Mouse (Mus musculus) embryonic fibroblast, embryonic 13.5 days (primary cell): Measurements from ENCODE around the gene Lcn5. TPM values are rescaled to one million over a fixed set of nuclear protein-coding genes. Genes with fewer than 3 reads are reported as not detected.
A peak's percentile ranks its signal among the peaks of the same experiment; 100 is the strongest.
"Not testable (repeated sequence)": the region's sequence is repeated elsewhere in the genome, so short reads cannot be mapped to it uniquely, and the experiment has no call there.

Experiments
- H3K27ac ChIP-seq: 2 replicates; pipeline ENCODE4 v1.5.1; 2012; ENCODE audit warnings: low read length, control low read depth, inconsistent platforms; ENCODE audit not compliant: insufficient read depth
- H3K4me1 ChIP-seq: 2 replicates; pipeline ENCODE4 v1.6.1; 2011; ENCODE audit warnings: low read length; ENCODE audit not compliant: control insufficient read depth, insufficient read depth
- H3K4me3 ChIP-seq: 2 replicates; pipeline ENCODE4 v1.5.1; 2011; ENCODE audit warnings: mild to moderate bottlenecking, control low read depth, low read length; ENCODE audit not compliant: insufficient read depth
- CTCF ChIP-seq: IDR thresholded peaks from 2 replicates; pipeline ENCODE4 v1.5.1; 2011; ENCODE audit warnings: mild to moderate bottlenecking, control low read depth, low read length, moderate library complexity, borderline replicate concordance; ENCODE audit not compliant: insufficient read depth
- POLR2A ChIP-seq: IDR thresholded peaks from 2 replicates; pipeline ENCODE4 v1.6.1; 2011; ENCODE audit warnings: low read depth, mild to moderate bottlenecking, control low read depth, low read length, moderate library complexity
- polyA plus RNA-seq: library from polyadenylated mRNA; stranded (reverse); fragments of >200 nt; gene quantifications from 2 replicates; pipeline ENCODE4 v1.2.4, GENCODE M21; 2011; ENCODE audit warnings: low read depth; ENCODE audit not compliant: missing spikeins, insufficient read length

Gene Lcn5
- polyA plus RNA-seq, 1 experiment, result not detected

DNA sequence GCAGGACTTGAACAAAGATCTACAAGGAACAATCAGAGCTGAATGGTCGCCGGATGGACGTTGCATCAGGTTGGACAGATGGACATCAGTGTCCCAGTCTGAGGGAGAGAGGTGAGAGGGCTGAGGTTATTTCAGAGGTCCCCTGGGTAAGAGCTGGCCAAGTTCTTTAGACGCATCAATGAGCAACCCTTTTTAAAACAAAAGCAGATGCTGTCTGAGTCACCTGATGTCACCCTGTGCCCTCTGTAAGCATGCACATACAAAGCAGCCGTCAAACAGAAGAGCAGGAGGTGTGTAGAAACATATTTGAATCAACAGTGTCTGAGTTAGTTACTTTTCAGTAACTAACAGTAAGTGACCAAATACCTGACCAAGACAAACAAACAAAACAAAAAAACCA lies 6.4 kb downstream of the Lcn5 start:
- Histone ChIP-seq H3K27ac (no peak overlapping the region), H3K4me3 (no peak overlapping the region), H3K4me1 (peaks cover 7% of the 10 kb centered on the region)
- no peak for TF ChIP-seq POLR2A
- no peak for TF ChIP-seq CTCF

- Histone ChIP-seq H3K4me1 (no peaks in the 10 kb centered on the region), H3K27ac (no peak overlapping the region)
- TF ChIP-seq POLR2A (no peak), CTCF (no peak)
Observed at GRCm38 (mm10) chr2:25666516-25666915, 8.8 kb downstream of the Lcn5 start.

DNA sequence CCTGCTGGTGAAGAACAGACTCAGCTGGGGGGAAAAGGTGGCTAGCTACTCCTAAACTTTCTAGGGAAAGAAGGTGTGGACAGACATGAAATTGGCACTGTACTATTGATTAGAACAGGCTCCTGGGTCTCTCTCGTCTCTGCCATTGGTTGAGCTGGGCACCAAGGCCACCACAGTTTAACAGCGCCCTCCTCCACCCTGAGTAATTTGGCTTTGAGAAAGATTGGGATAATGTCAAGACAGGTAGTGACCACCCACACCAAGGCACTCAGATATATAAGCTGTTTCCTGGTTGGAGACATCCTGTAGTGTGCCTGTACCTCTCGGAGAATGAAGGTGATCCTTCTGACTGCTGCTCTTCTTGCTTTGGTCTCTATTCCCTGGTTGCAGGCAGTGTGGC lies 18.7 kb downstream of the Lcn5 start, which contains the start of gene Lcn6:
Gene Lcn6, plus strand, starts transcription at position 301 of the 400 bp plus-strand sequence.
- H3K4me3 ChIP-seq, result no peak within 1 kb of the TSS
- no peak within 1 kb of the TSS for H3K27ac ChIP-seq
- no peaks in the 10 kb centered on the region for H3K4me1 ChIP-seq
- TF ChIP-seq POLR2A (no peak), CTCF (no peak)

More at GRCm38 (mm10) chr2:25666516-25666915, 8.8 kb downstream of the Lcn5 start:
- no peak overlapping the region for H3K4me3 ChIP-seq

DNA sequence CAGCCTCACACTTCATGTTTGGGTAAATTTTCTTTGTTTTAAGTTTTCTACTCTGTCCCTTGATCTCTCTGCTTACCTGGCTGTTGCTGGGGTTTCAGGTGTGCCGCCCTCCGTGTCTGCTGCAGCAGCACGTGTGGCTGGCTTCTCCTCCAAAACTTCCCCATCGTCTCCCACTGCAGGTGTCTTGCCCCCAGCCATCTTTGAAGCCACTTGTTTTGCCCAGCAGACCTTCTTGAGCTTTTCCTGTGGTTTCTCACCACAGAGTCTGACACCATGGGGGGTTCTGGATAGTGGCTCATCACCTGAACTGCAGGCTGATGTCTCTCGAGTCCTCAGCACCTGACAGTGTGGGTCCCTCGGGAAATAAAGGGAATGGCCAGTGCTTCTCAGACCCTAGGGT lies 21.8 kb downstream of the Lcn5 start:
- Histone ChIP-seq H3K4me3 (no peak overlapping the region), H3K27ac (no peak overlapping the region), H3K4me1 (no peaks in the 10 kb centered on the region)
- TF ChIP-seq POLR2A, result no peak
- TF ChIP-seq CTCF, result no peak

GRCm38 (mm10) chr2:25682426-25682825 lies 24.7 kb downstream of the Lcn5 start, which contains the start of gene Lcn10:
Gene Lcn10, plus strand, starts transcription at chr2:25682726.
- Histone ChIP-seq H3K4me3 (no peak within 1 kb of the TSS), H3K27ac (no peak within 1 kb of the TSS), H3K4me1 (no peaks in the 10 kb centered on the region)
- TF ChIP-seq POLR2A (no peak), CTCF (no peak)

- Histone ChIP-seq H3K4me3 (no peak overlapping the region), H3K27ac (no peak overlapping the region), H3K4me1 (no peaks in the 10 kb centered on the region)
- TF ChIP-seq POLR2A (no peak), CTCF (no peak)
Observed at GRCm38 (mm10) chr2:25686941-25687340, 29.2 kb downstream of the Lcn5 start.

- no peak overlapping the region for H3K4me3 ChIP-seq
- no peaks in the 10 kb centered on the region for H3K4me1 ChIP-seq
- TF ChIP-seq CTCF (peak; percentile 33; the same call in 1 of the 2 replicates), POLR2A (no peak)
- H3K27ac ChIP-seq, result no peak overlapping the region
Observed at GRCm38 (mm10) chr2:25694605-25695004, 36.9 kb downstream of the Lcn5 start.

- Histone ChIP-seq H3K4me1 (no peaks in the 10 kb centered on the region), H3K27ac (no peak overlapping the region), H3K4me3 (no peak overlapping the region)
- TF ChIP-seq POLR2A (no peak), CTCF (no peak)
Observed at GRCm38 (mm10) chr2:25696951-25697350, 39.2 kb downstream of the Lcn5 start.

DNA sequence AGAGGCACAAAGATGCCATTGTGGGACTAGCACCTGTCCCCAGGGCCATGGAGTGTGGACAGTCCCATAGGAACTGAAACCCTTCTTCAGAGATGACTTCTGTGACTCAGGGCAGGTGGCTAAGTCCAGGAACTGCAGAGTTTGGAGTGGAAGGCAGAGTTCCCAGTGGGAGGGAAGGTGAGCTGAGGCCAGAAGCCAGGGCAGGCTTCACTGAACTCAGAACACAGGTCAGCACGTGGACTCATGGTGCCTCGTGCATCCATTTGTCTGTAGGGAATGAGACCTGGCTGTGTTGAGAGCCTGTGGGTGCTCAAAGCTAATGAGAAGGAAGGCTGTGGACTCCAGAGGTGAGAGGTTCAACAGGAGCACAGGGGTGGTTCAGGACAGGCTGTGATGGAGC lies 40.9 kb downstream of the Lcn5 start:
- no peak overlapping the region for H3K27ac ChIP-seq
- TF ChIP-seq CTCF (no peak), POLR2A (no peak)
- no peaks in the 10 kb centered on the region for H3K4me1 ChIP-seq
- no peak overlapping the region for H3K4me3 ChIP-seq

DNA sequence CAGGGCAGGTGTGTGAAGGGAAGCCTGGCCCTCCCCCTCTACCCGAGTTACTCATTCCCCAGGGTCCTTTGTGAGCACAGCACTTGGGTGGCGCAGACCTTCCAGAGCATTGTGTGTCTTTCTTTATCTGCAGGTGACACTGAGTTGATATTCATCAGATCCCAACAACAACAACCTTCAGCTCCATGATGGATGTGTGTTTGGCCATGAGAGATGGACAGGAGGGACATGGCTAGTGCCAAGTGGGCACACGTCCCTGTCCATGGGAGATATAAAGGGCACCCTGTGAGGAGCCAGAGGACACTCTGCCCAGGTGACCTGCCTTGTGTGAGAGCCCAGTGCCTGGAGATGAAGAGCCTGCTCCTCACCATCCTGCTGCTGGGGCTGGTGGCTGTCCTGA lies 42.0 kb downstream of the Lcn5 start, which contains the start of gene Obp2a:
Gene Obp2a, plus strand, starts transcription at position 301 of the 400 bp plus-strand sequence.
- not testable (repeated sequence) for H3K27ac ChIP-seq, H3K4me3 ChIP-seq, H3K4me1 ChIP-seq

- no peak for TF ChIP-seq CTCF
- no peak for TF ChIP-seq POLR2A
- Histone ChIP-seq H3K27ac (no peak overlapping the region), H3K4me1 (no peaks in the 10 kb centered on the region), H3K4me3 (no peak overlapping the region)
Observed at GRCm38 (mm10) chr2:25701001-25701400, 43.2 kb downstream of the Lcn5 start.
